Mouse (Mus musculus): ENCODE results near the gene Zfp92. TPM values are rescaled to one million over a fixed set of nuclear protein-coding genes. Genes with fewer than 3 reads are reported as not detected.
"Not testable (repeated sequence)": the region's sequence is repeated elsewhere in the genome, so short reads cannot be mapped to it uniquely, and the experiment has no call there.

Zfp92 gene
- 0.01 TPM for polyA plus RNA-seq (2021)

DNA sequence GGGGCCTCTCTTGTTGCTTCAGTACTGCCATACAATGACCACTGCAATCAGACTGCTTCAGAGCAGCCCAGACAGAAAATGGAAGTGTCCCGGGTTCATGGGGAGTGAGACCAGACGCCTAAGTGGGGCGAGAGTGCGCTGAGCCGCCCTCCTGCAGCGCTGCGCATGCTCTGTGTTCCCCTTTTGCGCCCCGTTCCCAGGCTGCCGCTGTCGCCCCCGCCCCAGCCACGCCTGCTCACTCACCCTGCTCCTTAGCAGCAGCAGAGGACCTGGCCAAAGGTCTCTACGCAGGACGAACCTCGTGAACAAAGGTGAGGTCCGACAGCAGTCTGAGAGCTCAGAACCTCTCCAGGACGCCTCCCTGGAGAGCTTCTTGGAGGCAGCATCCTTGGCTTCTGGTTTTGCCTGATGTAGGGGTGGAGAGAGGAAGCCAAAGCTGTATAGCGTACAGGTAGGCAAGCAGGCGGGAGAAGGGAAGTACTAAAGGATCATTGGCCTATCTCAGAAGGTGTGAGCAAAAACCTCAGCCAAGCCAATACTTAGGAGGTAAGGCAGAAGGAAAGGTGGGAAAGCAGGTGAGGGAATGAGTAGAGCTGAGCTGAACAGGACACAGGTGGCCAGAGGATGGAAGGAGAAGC is at the start of gene Zfp92:
TSS of gene Zfp92 (plus strand) at position 217 of the 638 bp plus-strand sequence.
- in situ Hi-C loops (cut with MboI; ENCODE audit: low pct_unique_long_range_greater_than_20kb): no loop called here
- ChIA-PET POLR2A (no interaction called here), CTCF (no interaction called here)
- no peak for ATAC-seq
- DNase-seq (ENCODE audit: low read depth, low spot score): no peak
- H3K27me3 ChIP-seq: peaks cover 58% of the 10 kb centered on the region
- TF ChIP-seq CTCF (IDR thresholded peaks at IDR 0.05): no peak

DNA sequence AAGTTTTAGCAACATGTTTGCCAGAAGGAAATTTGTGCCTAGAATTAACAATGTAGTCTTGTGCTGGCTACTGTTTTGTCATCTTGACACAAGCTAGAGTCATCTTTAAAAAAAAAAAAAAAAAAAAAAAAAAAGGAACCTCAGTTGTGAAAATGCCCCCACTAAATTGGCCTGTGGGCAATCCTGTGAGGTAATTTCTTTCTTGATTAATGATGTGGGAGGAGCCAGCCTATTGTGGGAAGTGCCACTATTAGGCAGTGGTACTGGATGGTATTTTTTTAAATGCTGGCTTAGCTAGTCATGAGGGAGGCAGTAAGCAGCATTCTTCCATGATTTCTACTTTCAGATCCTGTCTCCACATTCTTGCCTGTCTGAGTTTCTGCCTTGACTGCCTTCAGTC is 47.6 kb upstream of the Zfp92 start:
- ChIA-PET POLR2A (no interaction called here), CTCF (no interaction called here)
- peaks cover 24% of the 10 kb centered on the region for H3K27me3 ChIP-seq
- no peak for ATAC-seq
- DNase-seq (ENCODE audit: low read depth, low spot score): no peak
- in situ Hi-C loops (cut with MboI; ENCODE audit: low pct_unique_long_range_greater_than_20kb): no loop called here
- TF ChIP-seq CTCF (IDR thresholded peaks at IDR 0.05): no peak

DNA sequence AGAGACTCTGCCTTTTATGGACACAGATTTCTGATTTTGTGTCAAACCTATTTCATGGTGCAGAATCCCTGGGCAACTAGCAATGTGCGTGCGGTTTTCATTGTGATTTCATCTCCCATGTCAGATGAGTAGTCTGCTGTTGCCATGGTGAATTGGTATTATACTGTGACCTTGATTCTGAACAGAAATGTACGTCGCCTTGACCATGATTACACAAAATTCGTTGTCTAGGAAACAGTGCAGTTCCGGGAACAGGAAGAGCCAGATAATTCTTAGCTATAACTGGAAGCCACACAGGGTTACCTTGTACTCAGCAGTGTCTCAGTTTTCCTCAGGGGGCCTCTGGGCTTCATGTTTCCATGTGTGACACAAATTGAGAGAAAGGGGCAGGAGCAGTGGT is 26.5 kb upstream of the Zfp92 start:
- peaks cover 32% of the 10 kb centered on the region for H3K27me3 ChIP-seq
- TF ChIP-seq CTCF (IDR thresholded peaks at IDR 0.05): no peak
- ATAC-seq (no peak), DNase-seq (ENCODE audit: low read depth, low spot score) (no peak)
- ChIA-PET POLR2A (no interaction called here), CTCF (no interaction called here)
- in situ Hi-C loops (cut with MboI; ENCODE audit: low pct_unique_long_range_greater_than_20kb): no loop called here

DNA sequence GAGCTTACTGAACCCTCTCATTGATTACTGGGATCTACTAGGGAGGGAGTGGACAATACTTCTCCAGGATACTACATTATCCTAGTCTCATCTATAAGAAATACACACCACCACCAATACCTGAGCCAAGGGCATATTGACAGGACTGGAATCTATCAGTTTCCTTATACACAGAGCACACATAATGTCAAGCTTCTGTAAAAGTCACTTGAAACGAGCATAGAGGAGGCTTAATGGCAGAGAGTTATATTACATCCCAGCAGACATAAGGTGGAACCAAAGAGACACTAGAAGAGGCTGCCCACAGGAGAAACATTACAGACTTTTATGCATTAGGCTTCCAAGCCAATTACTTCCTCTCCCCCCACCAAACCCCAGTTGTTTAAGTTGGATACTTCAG is 26.0 kb upstream of the Zfp92 start:
- TF ChIP-seq CTCF (IDR thresholded peaks at IDR 0.05): no peak
- in situ Hi-C loops (cut with MboI; ENCODE audit: low pct_unique_long_range_greater_than_20kb): no loop called here
- POLR2A ChIA-PET: no interaction called here
- CTCF ChIA-PET: no interaction called here
- ATAC-seq: no peak
- H3K27me3 ChIP-seq: peaks cover 30% of the 10 kb centered on the region
- DNase-seq (ENCODE audit: low read depth, low spot score): no peak

DNA sequence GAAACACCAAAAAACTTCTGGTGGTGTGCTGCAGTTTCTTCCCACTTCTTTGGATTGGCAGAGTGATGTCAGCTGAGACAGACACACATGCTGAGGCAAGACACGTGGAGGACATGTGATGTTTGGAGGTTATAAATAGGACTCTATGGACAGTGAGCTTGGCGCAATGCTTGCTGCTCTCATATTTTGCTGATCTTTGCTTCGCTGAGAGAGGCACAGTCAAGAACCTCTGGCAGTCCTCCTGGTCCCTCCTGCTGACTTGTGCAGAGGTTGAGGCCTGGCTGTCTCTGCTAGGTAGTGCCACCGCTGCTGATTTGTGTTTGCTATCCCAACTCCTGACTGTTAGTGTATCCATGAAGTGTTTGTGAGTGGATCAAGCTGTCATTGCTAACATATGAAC is 19.4 kb upstream of the Zfp92 start:
- no peak for DNase-seq (ENCODE audit: low read depth, low spot score)
- CTCF ChIA-PET: no interaction called here
- no peak for ATAC-seq
- POLR2A ChIA-PET: no interaction called here
- in situ Hi-C loops (cut with MboI; ENCODE audit: low pct_unique_long_range_greater_than_20kb): no loop called here
- no peak for TF ChIP-seq CTCF (IDR thresholded peaks at IDR 0.05)
- peaks cover 19% of the 10 kb centered on the region for H3K27me3 ChIP-seq

DNA sequence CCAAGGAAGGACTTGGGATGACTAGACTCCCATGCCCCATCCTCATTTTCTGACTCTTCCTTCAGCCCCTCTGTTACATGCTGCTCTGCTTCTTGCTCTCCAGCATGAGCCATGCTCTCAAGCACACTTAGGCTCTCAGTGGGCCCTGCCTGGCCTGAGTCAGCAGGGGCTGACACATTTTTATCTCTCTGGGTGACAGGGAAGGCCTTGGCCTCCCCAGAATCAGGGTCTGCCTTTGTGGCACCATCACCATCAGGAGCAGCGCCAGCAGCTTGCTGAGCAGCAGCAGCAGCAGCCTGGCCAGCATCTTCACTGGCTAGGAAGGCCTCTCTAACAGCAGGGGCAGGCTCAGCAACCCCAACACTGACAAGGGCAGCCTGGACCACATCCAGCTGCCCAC is 14.4 kb upstream of the Zfp92 start:
- no peak for TF ChIP-seq CTCF (IDR thresholded peaks at IDR 0.05)
- no peak for ATAC-seq
- peaks cover 29% of the 10 kb centered on the region for H3K27me3 ChIP-seq
- no peak for DNase-seq (ENCODE audit: low read depth, low spot score)
- ChIA-PET CTCF (no interaction called here), POLR2A (no interaction called here)
- in situ Hi-C loops (cut with MboI; ENCODE audit: low pct_unique_long_range_greater_than_20kb): no loop called here

DNA sequence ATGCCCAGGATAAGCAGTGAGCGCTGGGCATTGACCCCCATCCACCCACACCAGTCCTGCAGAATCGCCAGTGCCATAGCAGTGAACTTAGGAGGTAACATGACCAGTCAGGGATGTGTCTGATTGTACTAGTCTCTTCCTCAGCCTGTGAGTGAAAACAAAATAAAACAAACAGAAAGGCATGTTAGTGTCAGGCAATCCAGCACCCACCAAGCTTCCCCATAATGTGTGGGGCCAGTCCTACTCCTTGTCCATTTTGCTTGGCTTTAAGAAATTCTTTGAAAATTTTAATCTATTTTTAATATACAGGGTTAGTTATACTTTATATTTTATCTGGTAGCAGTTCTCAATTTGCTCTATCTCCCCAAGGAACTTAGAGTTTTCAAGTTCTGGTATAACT is 12.3 kb upstream of the Zfp92 start, which contains the start of gene Gm18336:
TSS of gene Gm18336 (minus strand) at position 101 of the 400 bp plus-strand sequence.
- DNase-seq (ENCODE audit: low read depth, low spot score); ATAC-seq; in situ Hi-C loops (cut with MboI; ENCODE audit: low pct_unique_long_range_greater_than_20kb); CTCF ChIA-PET; POLR2A ChIA-PET: not testable (repeated sequence)
- H3K27me3 ChIP-seq: peaks cover 26% of the 10 kb centered on the region

DNA sequence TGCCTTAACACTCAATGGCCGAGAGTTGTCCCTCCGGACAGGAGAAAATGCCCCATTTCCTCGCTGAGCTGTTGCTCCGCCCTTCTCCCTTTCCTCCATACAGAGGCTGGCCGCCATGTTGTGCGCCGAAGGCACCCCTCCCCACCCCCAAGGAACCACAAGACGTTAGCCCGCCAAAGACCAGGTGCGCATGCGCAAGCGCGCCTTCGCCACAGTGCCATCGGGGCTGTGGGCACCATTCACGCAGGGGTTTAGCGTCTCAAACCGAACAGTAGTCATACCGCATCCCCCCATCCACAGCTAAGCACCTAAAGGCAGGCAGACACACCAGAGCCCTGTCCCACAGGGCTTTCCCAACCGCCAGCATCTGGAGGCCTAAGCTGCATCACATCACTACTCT is 9.9 kb upstream of the Zfp92 start:
- ATAC-seq (no peak), DNase-seq (ENCODE audit: low read depth, low spot score) (no peak)
- CTCF ChIA-PET: no interaction called here
- POLR2A ChIA-PET: no interaction called here
- no peak for TF ChIP-seq CTCF (IDR thresholded peaks at IDR 0.05)
- H3K27me3 ChIP-seq: peaks cover 47% of the 10 kb centered on the region
- in situ Hi-C loops (cut with MboI; ENCODE audit: low pct_unique_long_range_greater_than_20kb): no loop called here

DNA sequence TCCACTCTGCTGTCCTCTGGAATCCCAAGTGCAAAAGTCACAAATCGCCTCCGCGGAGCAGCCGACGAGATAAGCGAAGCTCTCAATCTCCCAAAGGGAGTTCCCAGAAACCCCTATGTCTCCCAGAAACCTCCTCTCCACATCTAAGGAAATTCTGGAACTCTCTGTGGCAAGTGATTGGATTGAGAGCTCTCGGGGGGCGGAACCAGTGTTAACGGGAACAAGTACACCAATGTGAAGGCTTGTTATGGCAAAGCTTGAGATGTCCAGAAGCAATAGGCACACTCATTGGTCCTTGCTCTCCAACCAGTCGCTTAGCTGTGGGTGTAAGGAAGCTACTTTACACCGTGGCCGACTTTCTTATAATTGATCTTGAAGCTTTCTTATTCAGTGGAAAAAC is 9.3 kb upstream of the Zfp92 start:
- POLR2A ChIA-PET: no interaction called here
- in situ Hi-C loops (cut with MboI; ENCODE audit: low pct_unique_long_range_greater_than_20kb): no loop called here
- no peak for ATAC-seq
- CTCF ChIA-PET: no interaction called here
- no peak for TF ChIP-seq CTCF (IDR thresholded peaks at IDR 0.05)
- DNase-seq (ENCODE audit: low read depth, low spot score): no peak
- H3K27me3 ChIP-seq: peaks cover 47% of the 10 kb centered on the region

DNA sequence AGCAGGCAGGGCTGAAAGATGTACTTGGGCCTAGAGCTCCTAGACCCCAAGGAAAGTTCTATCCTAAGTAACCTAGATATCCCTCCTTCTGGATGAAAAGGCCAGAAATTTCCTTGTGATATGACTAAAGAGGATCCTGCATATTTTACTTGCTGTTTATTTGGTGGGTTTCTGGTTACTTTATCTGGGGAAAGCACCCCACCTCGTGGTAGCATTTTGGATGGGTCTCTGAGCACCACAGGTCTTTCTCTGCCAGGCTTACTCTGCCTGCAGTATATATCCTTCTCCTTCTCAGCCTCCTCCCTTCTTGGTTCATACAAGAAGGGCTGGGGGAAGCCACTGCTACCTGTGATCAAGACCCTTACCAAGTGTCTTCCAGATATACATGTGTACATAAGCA is 1.9 kb downstream of the Zfp92 start:
- TF ChIP-seq CTCF (IDR thresholded peaks at IDR 0.05): no peak
- in situ Hi-C loops (cut with MboI; ENCODE audit: low pct_unique_long_range_greater_than_20kb): no loop called here
- DNase-seq (ENCODE audit: low read depth, low spot score) (no peak), ATAC-seq (no peak)
- POLR2A ChIA-PET: interaction anchor here (0.6 kb wide), 1 partner anchor 19 kb away, joined by 5 read pairs; no protein-coding TSS in a partner anchor
- H3K27me3 ChIP-seq: peaks cover 53% of the 10 kb centered on the region
- CTCF ChIA-PET: interaction anchor here (1.0 kb wide), 1 partner anchor 17 kb away, joined by 3 read pairs; no protein-coding TSS in a partner anchor

DNA sequence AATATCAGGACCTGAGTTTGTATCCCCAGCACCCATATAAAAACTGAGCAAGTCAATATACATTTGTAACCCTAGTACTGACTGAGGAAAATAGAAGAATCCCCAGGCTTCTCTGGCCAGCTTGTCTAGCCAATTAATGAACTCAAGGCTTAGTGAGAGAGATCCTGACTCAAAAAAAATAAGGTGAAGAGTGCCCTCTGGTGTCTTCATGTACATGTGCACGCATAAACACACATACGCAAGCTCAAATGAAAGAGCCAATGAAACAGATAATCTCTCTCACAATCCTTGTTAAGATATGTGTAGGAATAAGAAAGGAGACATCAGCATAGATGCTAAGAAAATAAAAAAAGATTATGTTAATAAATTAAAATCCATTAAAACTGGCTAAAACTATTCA is 19.1 kb downstream of the Zfp92 start:
- TF ChIP-seq CTCF (IDR thresholded peaks at IDR 0.05): no peak
- CTCF ChIA-PET: interaction anchor here (0.6 to 3.1 kb wide), 6 partner anchors 11 to 118 kb away, joined by 3 to 11 read pairs (median 3); partner anchors contain the start of gene Haus7
- no peak for ATAC-seq
- H3K27me3 ChIP-seq: peaks cover 43% of the 10 kb centered on the region
- no peak for DNase-seq (ENCODE audit: low read depth, low spot score)
- in situ Hi-C loops (cut with MboI; ENCODE audit: low pct_unique_long_range_greater_than_20kb): loop anchor here (10.0 to 25.0 kb wide), 4 partner anchors 115 to 418 kb away; partner anchors contain the start of genes F8a, Pnma3 and Xlr4c
- POLR2A ChIA-PET: no interaction called here

DNA sequence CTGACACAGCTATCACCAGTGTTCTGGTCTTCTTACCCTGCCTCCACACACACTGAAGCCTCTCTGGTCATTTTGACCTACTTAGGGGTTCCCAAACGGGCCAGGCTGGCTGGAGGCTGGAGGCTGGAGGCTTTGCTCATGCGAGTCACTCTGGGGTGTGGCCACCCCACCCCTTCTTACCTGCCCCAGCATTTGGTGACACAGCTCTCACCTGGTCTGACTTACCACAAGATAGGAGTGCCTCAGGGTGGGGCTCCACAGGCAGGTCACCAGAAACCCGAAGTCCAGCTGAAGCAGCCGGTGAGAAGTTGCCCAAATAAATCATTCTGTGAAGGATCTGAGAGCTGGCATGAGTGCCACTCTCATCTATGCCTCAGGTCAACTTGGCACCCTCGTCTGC is 22.0 kb downstream of the Zfp92 start:
- H3K27me3 ChIP-seq: peaks cover 26% of the 10 kb centered on the region
- ATAC-seq: no peak
- ChIA-PET POLR2A (no interaction called here), CTCF (no interaction called here)
- TF ChIP-seq CTCF (IDR thresholded peaks at IDR 0.05): no peak
- no peak for DNase-seq (ENCODE audit: low read depth, low spot score)
- in situ Hi-C loops (cut with MboI; ENCODE audit: low pct_unique_long_range_greater_than_20kb): loop anchor here (10.0 to 25.0 kb wide), 4 partner anchors 118 to 421 kb away; partner anchors contain the start of genes F8a, Pnma3 and Xlr4c
